Mouse (Mus musculus): ENCODE data around the gene Zfp994. TPM values are rescaled to one million over a fixed set of nuclear protein-coding genes. Genes with fewer than 3 reads are reported as not detected.
"Not testable (repeated sequence)": the region's sequence is repeated elsewhere in the genome, so short reads cannot be mapped to it uniquely, and the experiment has no call there.

Gene Zfp994
- 1 to 10 TPM; 2.2 to 2.5 TPM for total RNA-seq (2021)
- long read RNA-seq, experiment 1, full-length matches to known transcripts: 1 of 2 reads
- long read RNA-seq, experiment 1, partial matches to known transcripts: 0 of 2 reads
- long read RNA-seq, experiment 1, other reads (novel, unspliced or antisense): 1 of 2 reads
- long read RNA-seq, experiment 2, full-length matches to known transcripts: 2 of 3 reads
- long read RNA-seq, experiment 2, partial matches to known transcripts: 0 of 3 reads
- long read RNA-seq, experiment 2, other reads (novel, unspliced or antisense): 1 of 3 reads

DNA sequence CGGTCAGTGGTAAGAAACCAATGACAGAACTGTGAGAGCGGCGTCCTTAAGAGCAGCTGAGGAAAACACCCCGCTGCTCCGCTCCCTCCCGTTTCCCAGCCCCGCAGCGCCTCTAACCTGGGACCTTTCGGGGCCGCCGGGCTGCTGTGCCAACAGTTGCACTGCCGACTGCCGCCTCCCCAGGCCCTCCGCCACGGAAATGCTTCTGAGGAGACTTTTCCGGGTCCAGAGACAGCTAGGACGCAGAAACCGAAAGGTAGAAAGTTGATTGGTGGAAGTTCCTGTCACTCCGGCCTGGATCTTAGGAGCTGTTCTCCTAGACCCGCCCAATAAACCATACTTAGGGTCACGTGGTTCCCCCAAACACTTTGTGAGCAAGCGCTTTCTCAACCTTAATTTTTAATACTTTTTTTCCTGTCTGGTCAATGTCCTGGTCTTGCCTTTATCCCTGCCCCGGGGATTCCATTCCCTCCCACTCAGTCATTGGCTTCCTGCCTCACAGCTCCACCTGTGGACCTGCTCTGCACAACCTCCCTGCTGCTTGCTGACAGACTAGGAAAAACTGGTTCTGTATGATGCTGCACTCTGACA, at the start of gene Zfp994:
TSS of gene Zfp994 (minus strand) at position 195 of the 591 bp plus-strand sequence.
- intact Hi-C loops (cut with DNase I): loop anchor here (5.0 to 10.0 kb wide), 2 partner anchors 92 to 199 kb away; partner anchors contain the start of gene Zfp946
- DNase-seq: peak; percentile 88 to 92

DNA sequence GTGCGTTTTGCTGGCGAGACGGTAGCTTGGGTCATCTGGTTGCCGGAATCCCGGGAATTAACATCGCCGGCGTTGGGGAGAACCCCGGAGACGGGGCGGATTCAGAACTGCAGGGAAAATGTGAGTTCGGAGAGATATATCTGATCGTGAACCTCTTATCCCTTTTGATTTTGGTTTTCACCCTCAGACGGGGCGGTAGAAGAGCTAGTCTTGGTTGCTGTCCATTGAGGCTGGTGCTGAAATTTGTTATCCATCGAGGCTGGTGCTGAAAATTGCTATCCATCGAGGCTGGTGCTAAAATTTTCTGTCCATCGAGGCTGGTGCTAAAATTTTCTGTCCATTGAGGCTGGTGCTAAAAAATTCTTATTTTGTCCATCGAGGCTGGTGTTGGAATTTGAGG, 5.3 kb upstream of the Zfp994 start:
- intact Hi-C loops (cut with DNase I): not testable (repeated sequence)
- peak in 1 of 2 experiments; percentile 22 for DNase-seq

DNA sequence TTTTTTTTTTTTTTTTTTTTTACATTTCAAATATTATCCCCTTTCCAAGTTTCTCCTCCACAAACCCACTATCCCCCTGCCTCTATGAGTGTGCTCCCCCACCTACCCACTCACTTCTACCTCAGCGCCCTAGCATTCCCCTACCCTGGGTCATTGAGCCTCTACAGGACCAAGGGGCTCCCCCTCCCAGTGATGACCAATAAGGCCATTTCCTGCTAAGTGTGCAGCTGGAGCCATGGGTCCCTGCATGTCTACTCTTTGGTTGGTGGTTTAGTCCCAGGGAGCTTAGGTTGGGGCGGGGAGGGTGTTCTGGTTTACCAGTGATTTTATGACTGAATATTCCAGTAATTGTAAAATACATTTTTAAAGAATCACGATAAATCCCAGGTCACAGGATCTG, 401 bp downstream of the Zfp994 start:
- intact Hi-C loops (cut with DNase I): loop anchor here (5.0 to 10.0 kb wide), 2 partner anchors 92 to 200 kb away; partner anchors contain the start of gene Zfp946
- peak; percentile 2 to 6 for DNase-seq

DNA sequence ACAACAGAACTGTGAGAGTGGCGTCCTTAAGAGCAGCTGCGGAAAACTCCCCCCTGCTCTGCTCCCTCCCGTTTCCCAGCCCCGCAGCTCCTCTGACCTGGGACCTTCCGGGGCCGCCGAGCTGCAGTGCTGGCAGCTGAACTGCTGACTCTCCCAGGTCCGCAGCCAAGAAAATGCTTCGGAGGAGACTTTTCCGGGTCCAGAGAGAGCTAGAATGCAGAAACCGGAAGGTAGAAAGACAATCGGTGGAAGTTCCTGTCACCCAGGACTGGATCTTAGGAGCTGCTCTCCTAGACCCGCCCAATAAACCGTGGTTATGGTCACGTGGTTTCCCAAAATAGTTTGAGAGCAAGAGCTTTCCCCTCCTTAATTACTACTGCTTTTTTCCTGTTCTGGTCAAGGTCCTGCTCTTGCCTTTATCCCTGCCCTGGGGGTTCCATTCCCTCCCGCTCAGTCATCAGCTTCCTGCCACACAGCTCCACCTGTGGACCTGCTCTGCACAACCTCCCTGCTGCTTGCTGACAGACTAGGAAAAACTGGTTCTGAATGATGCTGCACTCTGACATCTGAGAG, 59.6 kb downstream of the Zfp994 start, which contains the start of gene Zfp947:
TSS of gene Zfp947 (minus strand) at position 469 of the 573 bp plus-strand sequence.
- intact Hi-C loops (cut with DNase I): loop anchor here (10.0 kb wide), 1 partner anchor 249 kb away; no protein-coding TSS in a partner anchor
- DNase-seq: peak; percentile 32 to 56

DNA sequence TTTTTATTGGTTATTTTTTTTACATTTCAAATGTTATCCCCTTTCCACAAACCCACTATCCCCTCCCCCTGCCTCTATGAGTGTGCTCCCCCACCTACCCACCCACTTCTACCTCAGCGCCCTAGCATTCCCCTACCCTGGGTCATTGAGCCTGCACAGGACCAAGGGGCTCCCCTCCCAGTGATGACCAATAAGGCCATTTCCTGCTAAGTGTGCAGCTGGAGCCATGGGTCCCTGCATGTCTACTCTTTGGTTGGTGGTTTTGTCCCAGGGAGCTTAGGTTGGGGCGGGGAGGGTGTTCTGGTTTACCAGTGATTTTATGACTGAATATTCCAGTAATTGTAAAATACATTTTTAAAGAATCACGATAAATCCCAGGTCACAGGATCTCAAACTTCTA, 60.1 kb downstream of the Zfp994 start:
- intact Hi-C loops (cut with DNase I): loop anchor here (10.0 kb wide), 1 partner anchor 249 kb away; no protein-coding TSS in a partner anchor
- peak in 1 of 2 experiments; percentile 4 for DNase-seq

DNA sequence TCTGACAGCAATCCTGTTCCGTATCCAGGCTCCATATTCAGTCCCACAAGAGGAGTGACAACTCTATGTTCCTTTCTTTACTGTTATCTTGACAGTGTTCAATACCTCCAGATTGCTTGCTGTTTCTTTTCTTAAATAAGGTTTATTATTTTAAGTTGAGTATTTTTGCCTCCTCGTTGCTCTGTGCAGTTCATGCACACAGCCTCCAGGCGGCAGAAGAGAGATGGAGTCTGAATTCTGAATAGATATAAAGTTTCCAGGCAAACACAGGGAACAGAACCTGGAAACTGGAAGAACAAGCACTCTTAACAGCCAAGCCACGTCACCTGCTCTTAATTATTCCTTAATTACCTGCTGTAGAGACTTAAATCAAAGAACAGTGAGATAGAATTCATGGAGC, 71.5 kb downstream of the Zfp994 start:
- intact Hi-C loops (cut with DNase I); DNase-seq: not testable (repeated sequence)

Other genes with a start within 250 kb of the Zfp994 start
- gene Zfp947, start 59.4 kb downstream of the Zfp994 start, total RNA-seq (2021): 1 to 10 TPM in 1 of 2 experiments, under 1 TPM in 1; 0.88 to 1.0 TPM
- gene CT030661.1, start 89.2 kb upstream of the Zfp994 start, total RNA-seq (2021): 1 to 10 TPM; 6.5 to 7.0 TPM
- 1 to 10 TPM; 4.6 to 4.9 TPM for gene Zfp944, start 135.8 kb upstream of the Zfp994 start, total RNA-seq (2021)
- gene Zfp758, start 135.8 kb upstream of the Zfp994 start, total RNA-seq (2021): 1 to 10 TPM; 7.5 to 8.3 TPM
- 1 to 10 TPM; 3.3 to 3.8 TPM for gene Zfp946, start 198.6 kb upstream of the Zfp994 start, total RNA-seq (2021)